Mouse (Mus musculus): ENCODE measurements around the gene Zfp800. TPM values are rescaled to one million over a fixed set of nuclear protein-coding genes. Genes with fewer than 3 reads are reported as not detected.

Gene Zfp800
- polyA plus RNA-seq, 1 experiment from 2014 or later = 40.5 TPM

GRCm38 (mm10) chr6:28389038-28389437, 8.8 kb downstream of the Zfp800 start:
- Histone ChIP-seq H3K27me3 (replicated peaks) (peaks cover 5% of the 10 kb centered on the region), H3K9ac (no peak overlapping the region), H3K36me3 (no peaks in the 10 kb centered on the region), H3K4me3 (no peak overlapping the region), H3K27ac (no peak overlapping the region), H3K9me3 (replicated peaks) (no peaks in the 10 kb centered on the region), H3K4me1 (no peaks in the 10 kb centered on the region), H3K4me2 (no peak overlapping the region)
- ATAC-seq = no peak
- WGBS (ENCODE audit: insufficient replicate concordance) = 72% methylated on average over 3 of the region's 3 CpGs

GRCm38 (mm10) chr6:28385169-28385568, 12.6 kb downstream of the Zfp800 start:
- Histone ChIP-seq H3K4me3 (no peak overlapping the region), H3K9ac (no peak overlapping the region), H3K9me3 (replicated peaks) (no peaks in the 10 kb centered on the region), H3K4me2 (no peak overlapping the region), H3K36me3 (no peaks in the 10 kb centered on the region), H3K27ac (no peak overlapping the region), H3K4me1 (no peaks in the 10 kb centered on the region), H3K27me3 (replicated peaks) (no peaks in the 10 kb centered on the region)
- ATAC-seq = no peak
- WGBS (ENCODE audit: insufficient replicate concordance) = 58% methylated on average over 3 of the region's 3 CpGs

GRCm38 (mm10) chr6:28381983-28382382, 15.8 kb downstream of the Zfp800 start:
- H3K4me2 ChIP-seq = no peak overlapping the region
- H3K27ac ChIP-seq = no peak overlapping the region
- no peaks in the 10 kb centered on the region for H3K4me1 ChIP-seq
- no peaks in the 10 kb centered on the region for H3K9me3 ChIP-seq (replicated peaks)
- 41% methylated on average over 4 of the region's 4 CpGs for WGBS (ENCODE audit: insufficient replicate concordance)
- H3K27me3 ChIP-seq (replicated peaks) = no peaks in the 10 kb centered on the region
- no peak overlapping the region for H3K9ac ChIP-seq
- ATAC-seq = no peak
- H3K36me3 ChIP-seq = no peaks in the 10 kb centered on the region
- no peak overlapping the region for H3K4me3 ChIP-seq

- Histone ChIP-seq H3K4me1 (no peaks in the 10 kb centered on the region), H3K27ac (no peak overlapping the region), H3K36me3 (no peaks in the 10 kb centered on the region), H3K9ac (no peak overlapping the region), H3K4me2 (no peak overlapping the region), H3K27me3 (replicated peaks) (no peaks in the 10 kb centered on the region), H3K4me3 (no peak overlapping the region), H3K9me3 (replicated peaks) (no peaks in the 10 kb centered on the region)
- WGBS (ENCODE audit: insufficient replicate concordance) = 57% methylated on average over 6 of the region's 6 CpGs
- ATAC-seq = no peak
These were observed 27.7 kb downstream of the Zfp800 start for GRCm38 (mm10) chr6:28369966-28370683.

- H3K27ac ChIP-seq = no peak overlapping the region
- H3K27me3 ChIP-seq (replicated peaks) = no peaks in the 10 kb centered on the region
- H3K4me1 ChIP-seq = no peaks in the 10 kb centered on the region
- ATAC-seq = no peak
- H3K9me3 ChIP-seq (replicated peaks) = no peaks in the 10 kb centered on the region
- no peak overlapping the region for H3K4me2 ChIP-seq
- H3K4me3 ChIP-seq = no peak overlapping the region
- 81% methylated on average over 9 of the region's 9 CpGs for WGBS (ENCODE audit: insufficient replicate concordance)
- H3K36me3 ChIP-seq = no peaks in the 10 kb centered on the region
- H3K9ac ChIP-seq = no peak overlapping the region
These were observed 30.2 kb downstream of the Zfp800 start for GRCm38 (mm10) chr6:28367575-28367974.

GRCm38 (mm10) chr6:28351066-28351465, 46.7 kb downstream of the Zfp800 start:
- H3K9ac ChIP-seq = no peak overlapping the region
- 61% methylated on average over 3 of the region's 3 CpGs for WGBS (ENCODE audit: insufficient replicate concordance)
- H3K4me2 ChIP-seq = no peak overlapping the region
- H3K4me1 ChIP-seq = no peaks in the 10 kb centered on the region
- H3K27ac ChIP-seq = no peak overlapping the region
- H3K4me3 ChIP-seq = no peak overlapping the region
- no peaks in the 10 kb centered on the region for H3K9me3 ChIP-seq (replicated peaks)
- H3K27me3 ChIP-seq (replicated peaks) = no peaks in the 10 kb centered on the region
- H3K36me3 ChIP-seq = no peaks in the 10 kb centered on the region
- ATAC-seq = no peak

- no peak for ATAC-seq
- H3K9me3 ChIP-seq (replicated peaks) = no peaks in the 10 kb centered on the region
- H3K9ac ChIP-seq = no peak overlapping the region
These were observed 52.1 kb downstream of the Zfp800 start for GRCm38 (mm10) chr6:28345677-28346076.

GRCm38 (mm10) chr6:28345181-28345580, 52.6 kb downstream of the Zfp800 start:
- ATAC-seq = no peak
- Histone ChIP-seq H3K4me1 (no peaks in the 10 kb centered on the region), H3K4me3 (no peak overlapping the region), H3K4me2 (no peak overlapping the region), H3K27ac (no peak overlapping the region), H3K27me3 (replicated peaks) (no peaks in the 10 kb centered on the region), H3K9ac (no peak overlapping the region), H3K36me3 (no peaks in the 10 kb centered on the region), H3K9me3 (replicated peaks) (no peaks in the 10 kb centered on the region)
- 49% methylated on average over 7 of the region's 7 CpGs for WGBS (ENCODE audit: insufficient replicate concordance)

More at GRCm38 (mm10) chr6:28345677-28346076, 52.1 kb downstream of the Zfp800 start:
- Histone ChIP-seq H3K4me2 (no peak overlapping the region), H3K4me1 (no peaks in the 10 kb centered on the region), H3K27me3 (replicated peaks) (no peaks in the 10 kb centered on the region), H3K36me3 (no peaks in the 10 kb centered on the region), H3K4me3 (no peak overlapping the region), H3K27ac (no peak overlapping the region)

- Histone ChIP-seq H3K27ac (no peak overlapping the region), H3K4me1 (no peaks in the 10 kb centered on the region), H3K4me3 (no peak overlapping the region), H3K9ac (no peak overlapping the region), H3K36me3 (no peaks in the 10 kb centered on the region), H3K4me2 (no peak overlapping the region), H3K9me3 (replicated peaks) (no peaks in the 10 kb centered on the region), H3K27me3 (replicated peaks) (no peaks in the 10 kb centered on the region)
- ATAC-seq = no peak
- 64% methylated on average over 5 of the region's 5 CpGs for WGBS (ENCODE audit: insufficient replicate concordance)
These were observed 54.9 kb downstream of the Zfp800 start for GRCm38 (mm10) chr6:28342863-28343262.

- Histone ChIP-seq H3K9me3 (replicated peaks) (no peaks in the 10 kb centered on the region), H3K4me2 (no peak overlapping the region), H3K27me3 (replicated peaks) (no peaks in the 10 kb centered on the region), H3K4me1 (no peaks in the 10 kb centered on the region), H3K27ac (no peak overlapping the region), H3K9ac (no peak overlapping the region), H3K36me3 (no peaks in the 10 kb centered on the region), H3K4me3 (no peak overlapping the region)
- 63% methylated on average over 4 of the region's 4 CpGs for WGBS (ENCODE audit: insufficient replicate concordance)
- ATAC-seq = no peak
These were observed 56.6 kb downstream of the Zfp800 start for GRCm38 (mm10) chr6:28341174-28341573.

GRCm38 (mm10) chr6:28339410-28339809, 58.4 kb downstream of the Zfp800 start:
- no peaks in the 10 kb centered on the region for H3K9me3 ChIP-seq (replicated peaks)
- no peak overlapping the region for H3K4me2 ChIP-seq
- H3K4me1 ChIP-seq = no peaks in the 10 kb centered on the region
- no peak overlapping the region for H3K9ac ChIP-seq
- WGBS (ENCODE audit: insufficient replicate concordance) = 67% methylated on average over 5 of the region's 5 CpGs
- H3K36me3 ChIP-seq = no peaks in the 10 kb centered on the region
- H3K4me3 ChIP-seq = no peak overlapping the region
- no peak for ATAC-seq
- no peak overlapping the region for H3K27ac ChIP-seq
- no peaks in the 10 kb centered on the region for H3K27me3 ChIP-seq (replicated peaks)

- no peak overlapping the region for H3K4me2 ChIP-seq
- H3K27ac ChIP-seq = no peak overlapping the region
- no peaks in the 10 kb centered on the region for H3K27me3 ChIP-seq (replicated peaks)
- no peaks in the 10 kb centered on the region for H3K4me1 ChIP-seq
- no peak overlapping the region for H3K9ac ChIP-seq
- H3K4me3 ChIP-seq = no peak overlapping the region
- H3K9me3 ChIP-seq (replicated peaks) = no peaks in the 10 kb centered on the region
- H3K36me3 ChIP-seq = no peaks in the 10 kb centered on the region
- no peak for ATAC-seq
- 70% methylated on average over 5 of the region's 5 CpGs for WGBS (ENCODE audit: insufficient replicate concordance)
These were observed 64.1 kb downstream of the Zfp800 start for GRCm38 (mm10) chr6:28333696-28334095.

GRCm38 (mm10) chr6:28332546-28332945, 65.3 kb downstream of the Zfp800 start:
- no peak overlapping the region for H3K4me3 ChIP-seq
- no peak overlapping the region for H3K27ac ChIP-seq
- H3K4me1 ChIP-seq = no peaks in the 10 kb centered on the region
- H3K36me3 ChIP-seq = no peaks in the 10 kb centered on the region
- no peaks in the 10 kb centered on the region for H3K9me3 ChIP-seq (replicated peaks)
- H3K9ac ChIP-seq = no peak overlapping the region
- WGBS (ENCODE audit: insufficient replicate concordance) = 70% methylated on average over 3 of the region's 3 CpGs
- no peak for ATAC-seq
- H3K27me3 ChIP-seq (replicated peaks) = no peaks in the 10 kb centered on the region
- H3K4me2 ChIP-seq = no peak overlapping the region

Measured in liver, embryonic 12.5 days (tissue).